Mouse (Mus musculus) hematopoietic stem cell, adult 5-6 weeks (primary cell): ENCODE measurements around the gene Dhrs9. TPM values are rescaled to one million over a fixed set of nuclear protein-coding genes. Genes with fewer than 3 reads are reported as not detected.

Source experiments
- ATAC-seq, 2 experiments: fragments of 125-278 bp in 1 of 2; replicated peaks in 1 of 2; 2 replicates each; pipeline ENCODE4 v1.8.0; 2016 to 2017; ENCODE audit warnings: inconsistent platforms in 2 of 2, mild to moderate bottlenecking in 2 of 2, moderate number of reproducible peaks in 2 of 2, low read depth in 1 of 2, moderate TSS enrichment in 1 of 2; ENCODE audit not compliant: low FRiP score in 2 of 2, poor library complexity in 2 of 2, severe bottlenecking in 2 of 2, insufficient read depth in 1 of 2, low TSS enrichment in 1 of 2
- total RNA-seq: library from RNA; stranded (forward); fragments of 172-1452, 232-1000 nt; gene quantifications from 2 replicates; pipeline ENCODE4 v1.2.3, GENCODE M21; 2017

Dhrs9 gene
- total RNA-seq, 1 experiment from 2014 or later: 1.4 TPM

DNA sequence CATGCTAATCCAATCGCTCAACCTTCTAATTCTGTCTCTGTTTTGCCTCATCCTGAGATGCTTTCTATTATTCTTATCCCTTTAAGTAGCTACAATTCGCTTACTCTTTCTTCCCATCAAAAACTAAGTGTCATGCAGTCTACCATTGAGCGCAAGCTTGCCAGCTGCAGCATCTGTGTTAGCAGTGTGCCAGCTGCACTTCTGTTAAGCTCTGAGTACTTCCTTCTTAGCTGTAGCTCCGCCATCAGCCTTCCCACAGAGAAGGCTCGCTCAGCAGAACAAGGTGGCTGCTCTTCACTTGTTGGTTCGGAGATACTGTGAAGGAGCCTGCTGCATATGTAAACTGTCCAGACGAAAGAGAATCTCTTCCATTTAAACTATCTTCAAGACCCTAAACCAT is 22.1 kb downstream of the Dhrs9 start:
- ATAC-seq: peak; percentile 78 to 80

DNA sequence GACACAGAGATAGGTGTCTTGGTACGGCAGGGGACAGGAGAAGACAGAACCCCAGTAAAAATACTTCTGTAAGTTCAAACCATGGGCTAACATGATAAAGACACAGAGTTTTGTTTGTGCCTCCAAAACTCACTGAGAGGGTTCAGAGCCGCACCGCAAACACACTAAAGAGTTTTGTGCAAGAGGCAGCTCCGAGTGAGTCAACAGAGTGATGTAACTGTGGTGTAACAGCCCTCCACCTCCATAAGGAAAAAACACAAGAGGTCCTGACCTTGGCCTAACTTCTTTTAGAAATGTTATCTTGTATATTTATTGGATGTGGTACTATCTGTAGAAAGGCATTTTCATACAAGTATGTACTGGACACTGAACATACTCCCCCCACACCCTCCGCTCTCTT is 25.4 kb downstream of the Dhrs9 start:
- ATAC-seq: peak in 1 of 2 experiments; percentile 56; a peak in 1 of 4 replicates

DNA sequence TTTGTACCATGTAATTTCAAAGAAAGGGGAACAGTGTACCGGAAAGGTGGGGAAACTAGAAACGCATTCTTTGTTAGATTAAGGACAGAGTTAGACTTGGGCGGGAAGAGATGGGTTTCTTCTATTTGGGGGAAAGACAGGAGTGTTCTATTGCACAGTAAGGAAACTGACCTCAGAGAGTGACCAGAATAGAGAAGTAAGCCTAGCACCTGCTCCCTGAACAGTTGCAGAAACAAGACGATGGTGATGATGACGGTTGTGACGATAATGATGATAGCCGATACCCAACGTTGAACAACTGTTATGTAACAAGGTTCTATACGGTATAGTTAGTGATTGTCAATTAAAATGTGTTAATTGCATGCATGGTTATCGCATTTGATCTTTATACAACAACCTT is 34.3 kb downstream of the Dhrs9 start:
- peak; percentile 28 to 63; a peak in 2 of 4 replicates for ATAC-seq

DNA sequence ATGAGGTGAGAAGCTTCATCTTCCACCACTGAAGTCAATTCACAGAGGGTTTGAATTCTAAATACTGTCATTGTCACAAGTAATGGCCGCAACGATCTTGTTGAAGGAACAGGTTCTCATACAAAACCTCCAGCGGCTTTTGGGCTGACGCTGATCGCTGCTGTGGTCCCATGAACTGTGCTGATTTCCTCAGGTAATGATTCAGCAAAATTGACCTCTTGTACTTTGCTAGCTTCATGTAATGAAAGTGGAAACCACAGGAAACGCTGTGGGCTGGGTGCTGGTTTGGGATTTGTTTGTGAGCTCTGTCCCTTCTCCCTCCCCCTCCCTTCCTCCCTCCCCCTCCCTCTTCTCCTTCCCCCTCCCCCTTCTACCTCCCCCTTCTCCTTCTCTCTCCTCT is 34.8 kb downstream of the Dhrs9 start:
- ATAC-seq: peak; percentile 90 to 96

DNA sequence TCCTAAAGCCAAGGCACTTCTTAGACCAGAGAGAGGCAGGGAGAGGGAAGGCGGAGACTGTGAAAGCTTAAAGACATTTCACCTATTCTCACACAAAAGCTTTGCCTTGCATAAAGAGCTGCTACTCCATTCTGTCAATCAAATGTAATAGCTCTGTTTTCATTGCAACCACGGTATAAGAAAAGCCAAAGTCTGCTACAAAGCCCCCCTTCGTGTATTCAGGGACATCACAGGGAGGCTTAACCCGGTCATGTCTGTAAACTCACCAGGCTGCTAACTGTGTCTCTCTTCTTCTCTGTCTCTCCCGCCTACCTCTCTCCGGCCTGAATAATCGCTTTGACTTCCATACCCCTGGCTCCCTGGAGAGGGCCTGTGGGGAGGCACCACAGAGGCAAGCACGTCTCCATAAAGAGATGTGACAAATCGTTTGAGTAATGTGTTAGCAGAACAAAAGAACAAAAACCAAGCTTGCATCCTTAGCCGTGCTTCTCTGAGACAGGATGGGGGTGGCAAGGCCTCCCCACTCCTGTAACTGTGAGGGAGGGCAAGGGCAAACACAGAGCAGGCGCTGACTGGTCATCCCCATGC is 38.1 kb downstream of the Dhrs9 start:
- no peak for ATAC-seq

DNA sequence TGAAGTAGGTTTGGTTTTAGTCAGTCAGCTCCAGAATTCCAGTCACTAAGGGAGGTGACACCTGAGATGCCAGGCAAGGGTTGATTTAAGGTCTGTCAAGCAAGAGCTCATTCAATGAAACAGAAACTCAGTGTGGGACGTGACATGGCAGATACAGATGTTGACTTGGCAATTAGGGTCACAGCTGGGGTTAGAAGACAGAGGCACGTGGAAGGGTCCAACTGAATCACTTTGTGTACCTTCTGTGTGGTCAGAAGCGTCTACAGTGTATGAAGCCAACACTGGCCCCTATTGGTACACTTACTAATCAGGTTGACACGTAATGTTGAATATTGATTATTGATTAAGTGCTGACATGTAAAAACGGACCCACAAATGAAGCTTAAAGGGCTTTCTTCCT is 44.6 kb downstream of the Dhrs9 start:
- ATAC-seq: no peak

DNA sequence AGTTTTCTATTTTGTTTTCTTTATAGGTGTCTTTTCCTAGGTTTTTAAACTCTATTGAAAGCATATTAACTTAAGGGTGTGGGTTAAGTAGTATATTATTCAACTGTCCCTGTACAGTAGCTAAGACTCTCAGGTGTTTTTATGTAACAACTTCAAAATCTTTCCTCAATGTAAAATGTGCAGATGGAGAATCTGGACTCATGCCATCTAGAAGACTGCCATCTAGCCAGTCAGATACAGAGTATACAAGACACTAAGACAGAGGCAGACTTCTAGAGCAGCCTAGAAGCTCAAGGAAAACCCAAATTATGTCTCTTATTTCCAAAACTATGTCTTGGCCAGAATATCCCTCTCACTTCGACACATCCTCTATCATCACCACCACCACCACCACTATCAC is 45.8 kb downstream of the Dhrs9 start:
- ATAC-seq: no peak

DNA sequence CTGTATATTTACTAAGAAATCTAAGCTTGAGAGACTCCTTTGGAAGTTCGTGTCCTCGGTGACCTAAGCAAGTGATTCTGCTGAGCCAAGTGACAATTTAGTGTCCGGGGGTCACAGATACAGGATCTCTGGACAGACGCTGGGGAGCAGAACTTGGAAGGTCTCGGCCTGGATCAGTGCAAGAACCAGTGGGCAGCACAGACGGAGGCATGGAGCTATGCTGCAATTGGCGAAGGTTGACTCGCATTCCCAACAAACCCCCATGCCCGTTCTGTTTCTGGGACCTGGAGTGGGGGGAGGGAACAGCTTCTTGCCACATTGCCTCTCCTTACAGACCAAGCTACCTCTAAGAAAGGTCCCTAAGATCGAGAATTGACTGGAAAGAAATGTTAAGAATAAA is 46.9 kb downstream of the Dhrs9 start:
- no peak for ATAC-seq

DNA sequence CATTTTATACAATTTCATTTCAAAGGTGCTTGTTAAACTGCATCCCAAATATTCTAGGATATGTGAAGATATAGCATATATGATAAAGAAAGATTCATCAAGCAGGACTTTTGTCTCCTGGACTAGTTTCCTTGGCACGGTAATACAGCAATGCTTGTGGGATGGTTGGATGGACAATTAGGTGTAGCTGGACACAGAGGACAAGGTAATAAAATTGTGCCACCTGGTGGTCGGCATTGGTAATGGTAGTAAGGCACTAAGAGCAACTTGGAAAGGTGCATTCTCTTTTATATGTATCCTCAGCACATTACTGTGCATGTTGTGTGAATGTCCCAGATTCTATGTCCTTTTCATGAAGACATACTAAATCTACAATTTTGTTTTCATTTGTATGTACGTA is 47.9 kb downstream of the Dhrs9 start:
- peak; percentile 64 to 75; a peak in 2 of 4 replicates for ATAC-seq

DNA sequence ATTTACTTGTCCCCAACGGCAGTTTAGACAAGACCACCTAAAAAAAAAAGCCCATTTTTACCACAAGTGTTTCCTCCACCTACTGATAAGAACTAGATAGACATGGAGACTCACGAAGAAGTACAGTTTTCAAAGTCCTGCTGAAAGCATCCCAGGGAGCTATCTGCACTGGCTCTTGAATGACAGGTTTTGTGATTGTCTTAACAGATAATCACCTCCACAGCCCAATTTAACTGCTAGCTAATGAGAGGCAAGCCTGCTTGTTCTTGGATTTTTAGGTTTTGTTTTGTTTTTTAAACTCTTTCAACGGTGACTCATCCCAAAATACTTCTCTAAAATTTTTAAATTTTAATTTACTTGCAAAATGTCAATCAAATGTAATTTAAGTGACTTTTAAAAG is 61.4 kb downstream of the Dhrs9 start:
- no peak for ATAC-seq

DNA sequence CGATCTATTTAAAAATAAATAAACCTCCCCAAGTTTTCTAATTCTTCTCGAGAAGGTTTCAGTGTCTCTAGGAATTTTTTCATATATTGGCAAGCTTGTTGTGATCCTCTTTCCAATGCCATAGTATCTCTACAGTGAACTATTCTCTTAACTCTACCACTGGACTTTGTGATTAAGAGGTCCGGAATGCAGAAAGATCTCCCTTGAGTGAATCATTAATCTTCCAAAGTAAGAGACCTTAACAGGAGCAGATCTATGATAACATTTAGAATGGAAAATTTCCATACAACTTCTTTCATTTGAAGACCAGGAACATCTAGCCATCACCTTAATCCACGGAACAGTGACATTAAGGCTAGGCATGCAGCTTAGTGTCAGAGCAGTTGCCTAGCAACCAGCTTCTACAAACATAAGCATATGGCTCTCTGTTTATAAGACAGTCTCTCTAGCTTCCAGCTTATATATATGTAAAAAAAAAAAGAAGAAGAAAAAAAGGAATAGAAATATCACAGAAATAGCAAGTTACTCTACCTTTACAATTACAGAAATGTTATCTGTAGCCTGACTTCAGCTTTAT is 65.7 kb downstream of the Dhrs9 start:
- ATAC-seq: no peak

DNA sequence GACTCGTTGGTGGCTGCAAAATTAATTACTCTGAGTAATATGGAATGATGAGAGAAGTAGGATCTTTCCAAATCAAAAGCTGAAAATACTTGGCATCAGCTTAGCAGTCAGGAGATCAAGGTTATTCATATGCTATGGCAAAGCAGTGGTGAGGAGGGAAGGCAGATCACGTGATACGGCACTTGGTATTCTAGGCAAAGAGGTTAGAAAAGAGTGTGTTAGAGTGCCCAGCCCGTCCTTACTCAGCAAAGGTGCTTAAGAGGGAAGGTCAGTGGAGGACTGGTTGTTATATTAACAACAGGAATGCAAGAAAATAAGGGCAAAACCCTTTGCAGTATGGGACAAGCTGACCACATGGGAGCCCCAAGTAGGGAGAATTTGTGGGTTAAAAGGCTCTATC is 68.3 kb downstream of the Dhrs9 start:
- no peak for ATAC-seq

DNA sequence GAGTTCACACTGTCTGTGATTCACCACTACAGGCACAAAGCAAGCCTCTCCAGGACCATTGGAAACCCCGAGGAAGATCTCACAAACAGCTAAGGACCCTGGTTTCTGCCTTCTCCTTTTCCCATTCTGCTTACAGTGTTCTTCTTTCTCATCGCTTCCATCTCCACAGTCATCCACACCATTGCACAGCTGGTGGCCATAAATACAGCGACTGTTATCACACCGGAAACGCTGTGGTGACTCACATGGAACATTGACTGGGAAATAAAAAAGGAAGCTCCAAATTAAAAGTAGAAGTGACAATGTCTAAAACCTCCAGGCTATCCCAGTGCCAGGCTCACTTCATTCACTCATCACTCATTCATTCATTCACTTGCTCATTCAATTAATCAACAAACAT is 70.9 kb downstream of the Dhrs9 start:
- no peak for ATAC-seq

Other genes starting within 250 kb of the Dhrs9 start
- 1.0 TPM in 1 of 2 replicates, not detected in the other for gene Nostrin, start 244.6 kb upstream of the Dhrs9 start, total RNA-seq
- 78.5 and 106 TPM in 2 replicates for gene Spc25, start 174.3 kb upstream of the Dhrs9 start, total RNA-seq
- not detected in 2 replicates for gene G6pc2, start 169.4 kb upstream of the Dhrs9 start, total RNA-seq
- gene Abcb11, start 37.8 kb upstream of the Dhrs9 start, total RNA-seq: not detected in 2 replicates
- gene Lrp2, start 205.6 kb downstream of the Dhrs9 start, total RNA-seq: not detected in 2 replicates